Comparison of ENCODE assay signal across 8 mouse cellular contexts in genomic region chr17:8800478-8801082, GRCm38 (mm10).
A peak's percentile ranks its signal among the peaks of the same experiment; 100 is the strongest.
DNase-seq lines count a peak whose midpoint lies in the region; ATAC-seq and TF ChIP-seq lines count a peak whose summit lies in the region.

No protein-coding gene starts in this region.

- no peak for TF ChIP-seq CTCF in testis, adult 2 months (IDR thresholded peaks at IDR 0.05; ENCODE audit: control insufficient read depth, insufficient read depth, insufficient replicate concordance, low read depth, low read length)

- WGBS in liver, embryonic 12.5 days (ENCODE audit: insufficient replicate concordance): under 1% methylated on average over 46 of the region's 53 CpGs
- under 1% methylated on average over 48 of the region's 53 CpGs for WGBS in neural tube, embryonic 15.5 days

- ATAC-seq in hematopoietic stem cell, adult 5-6 weeks (replicated peaks in 1 of 2; ENCODE audit: insufficient read depth in 1 of 2, low FRiP score in 2 of 2, low TSS enrichment in 1 of 2, low read depth in 1 of 2, poor library complexity in 2 of 2, severe bottlenecking in 2 of 2): peak; percentile 10 to 26; a peak in 1 of 4 replicates
- peak; percentile 30; the same call in 1 of the 2 replicates for ATAC-seq in liver, embryonic 12.5 days
- ATAC-seq in neural tube, embryonic 15.5 days (ENCODE audit: low FRiP score): peak; percentile 56
- ATAC-seq in inflammation-experienced regulatory T-cells, adult 6 months: no peak

- no peaks in the 10 kb centered on the region; the same call in 1 of the 2 replicates for H3K27me3 ChIP-seq in testis, adult 2 months (ENCODE audit: control insufficient read depth, insufficient read depth, low read length)
- H3K27me3 ChIP-seq in liver, embryonic 12.5 days (replicated peaks): peaks cover 82% of the 10 kb centered on the region
- H3K27me3 ChIP-seq in neural tube, embryonic 15.5 days (replicated peaks): peaks cover 35% of the 10 kb centered on the region

- H3K9ac ChIP-seq in liver, embryonic 12.5 days: peak overlapping the region; percentile 14; the same call in 1 of the 2 replicates
- H3K9ac ChIP-seq in neural tube, embryonic 15.5 days (replicated peaks): peak overlapping the region; percentile 89

- H3K4me3 ChIP-seq in testis, adult 2 months (ENCODE audit: control insufficient read depth, low read depth, low read length): peak overlapping the region; percentile 82
- H3K4me3 ChIP-seq in liver, embryonic 12.5 days: peak overlapping the region; percentile 54
- H3K4me3 ChIP-seq in neural tube, embryonic 15.5 days (replicated peaks): peak overlapping the region; percentile 81

- H3K4me1 ChIP-seq in testis, adult 2 months (ENCODE audit: control insufficient read depth, insufficient read depth, low read length): peaks cover 11% of the 10 kb centered on the region
- H3K4me1 ChIP-seq in liver, embryonic 12.5 days: peaks cover 23% of the 10 kb centered on the region
- peaks cover 45% of the 10 kb centered on the region for H3K4me1 ChIP-seq in neural tube, embryonic 15.5 days

- H3K9me3 ChIP-seq in liver, embryonic 12.5 days (replicated peaks): no peaks in the 10 kb centered on the region
- no peaks in the 10 kb centered on the region for H3K9me3 ChIP-seq in neural tube, embryonic 15.5 days (replicated peaks)

- peak overlapping the region; percentile 74 for H3K4me2 ChIP-seq in liver, embryonic 12.5 days
- peak overlapping the region; percentile 95 for H3K4me2 ChIP-seq in neural tube, embryonic 15.5 days

- H3K36me3 ChIP-seq in testis, adult 2 months (ENCODE audit: control insufficient read depth, insufficient read depth, low read length): no peaks in the 10 kb centered on the region
- H3K36me3 ChIP-seq in liver, embryonic 12.5 days: no peaks in the 10 kb centered on the region
- H3K36me3 ChIP-seq in neural tube, embryonic 15.5 days: no peaks in the 10 kb centered on the region

- DNase-seq in adrenal gland, postnatal 14 days: peak; percentile 82
- DNase-seq in adrenal gland, postnatal 25 days: no peak
- DNase-seq in testis, postnatal 10 days (ENCODE audit: low spot score): no peak

- H3K27ac ChIP-seq in testis, adult 2 months (ENCODE audit: control insufficient read depth, insufficient read depth, low read depth, low read length): peak overlapping the region; percentile 57
- 0 out of 2 replicates have a peak overlapping the region, but pooled peaks have one; percentile 54 for H3K27ac ChIP-seq in liver, embryonic 12.5 days
- H3K27ac ChIP-seq in neural tube, embryonic 15.5 days (replicated peaks): peak overlapping the region; percentile 88

- no peak for TF ChIP-seq POLR2A in testis, adult 2 months (IDR thresholded peaks at IDR 0.05; ENCODE audit: control insufficient read depth, low read depth, low read length)
